Comparison of ENCODE assay signal across 17 mouse cellular contexts in genomic region chr2:24901055-24901454, GRCm38 (mm10). TPM values are rescaled to one million over a fixed set of nuclear protein-coding genes. Genes with fewer than 3 reads are reported as not detected.
DNase-seq lines count a peak whose midpoint lies in the region; ATAC-seq and TF ChIP-seq lines count a peak whose summit lies in the region.
"Had no signal": no experiment of that assay in that cellular context is flagged by ENCODE, and none has a peak within 500 bp of the region (broad histone marks: within the 10 kb centered on the region; RNA-seq: fewer than 3 reads in every experiment).

No protein-coding gene starts in this region.

- WGBS in heart, embryonic 10.5 days: 86% methylated on average over 5 of the region's 5 CpGs
- 52% methylated on average over 5 of the region's 5 CpGs for WGBS in limb, embryonic 15.5 days
- 95% methylated on average over 5 of the region's 5 CpGs for WGBS in limb, embryonic 10.5 days

- no peak for ATAC-seq in limb, embryonic 15.5 days (ENCODE audit: insufficient number of reproducible peaks, low FRiP score, low TSS enrichment, low read depth)
- ATAC-seq: inflammation-experienced regulatory T-cells, adult 6 months had no signal

- H3K36me3 ChIP-seq in heart, embryonic 10.5 days: no peaks in the 10 kb centered on the region
- no peaks in the 10 kb centered on the region for H3K36me3 ChIP-seq in limb, embryonic 15.5 days
- peaks cover 38% of the 10 kb centered on the region for H3K36me3 ChIP-seq in limb, embryonic 10.5 days
- H3K36me3 ChIP-seq: neural tube, embryonic 15.5 days had no signal

- no peak for TF ChIP-seq CTCF in embryonic fibroblast, embryonic 13.5 days (IDR thresholded peaks at IDR 0.05; ENCODE audit: borderline replicate concordance, insufficient read depth, low read length)

- no peaks in the 10 kb centered on the region for H3K9me3 ChIP-seq in heart, embryonic 10.5 days
- H3K9me3 ChIP-seq in limb, embryonic 15.5 days: no peaks in the 10 kb centered on the region
- no peaks in the 10 kb centered on the region for H3K9me3 ChIP-seq in limb, embryonic 10.5 days (replicated peaks)
- H3K9me3 ChIP-seq: embryonic facial prominence, embryonic 13.5 days; hindbrain, embryonic 10.5 days; limb, embryonic 13.5 days; neural tube, embryonic 15.5 days had no signal

- H3K27me3 ChIP-seq in heart, embryonic 10.5 days (ENCODE audit: insufficient read depth, poor library complexity, severe bottlenecking): no peaks in the 10 kb centered on the region
- no peaks in the 10 kb centered on the region for H3K27me3 ChIP-seq in limb, embryonic 15.5 days
- H3K27me3 ChIP-seq in limb, embryonic 10.5 days (ENCODE audit: low read depth, poor library complexity, severe bottlenecking): no peaks in the 10 kb centered on the region
- H3K27me3 ChIP-seq: embryonic facial prominence, embryonic 13.5 days; limb, embryonic 13.5 days; neural tube, embryonic 15.5 days had no signal

- H3K4me2 ChIP-seq in limb, embryonic 15.5 days: no peak overlapping the region
- H3K4me2 ChIP-seq: embryonic facial prominence, embryonic 13.5 days; limb, embryonic 13.5 days; neural tube, embryonic 15.5 days had no signal

- no peak overlapping the region for H3K27ac ChIP-seq in heart, embryonic 10.5 days
- 0 out of 2 replicates have a peak overlapping the region, but pooled peaks have one; percentile 7 for H3K27ac ChIP-seq in limb, embryonic 15.5 days
- H3K27ac ChIP-seq in limb, embryonic 10.5 days: no peak overlapping the region
- peak overlapping the region; percentile 94 for H3K27ac ChIP-seq in embryonic fibroblast, embryonic 13.5 days (ENCODE audit: insufficient read depth, low read length)
- H3K27ac ChIP-seq: embryonic facial prominence, embryonic 13.5 days; gastrocnemius, adult 2 months; hindbrain, embryonic 10.5 days; limb, embryonic 13.5 days; neural tube, embryonic 15.5 days had no signal

- peaks cover 13% of the 10 kb centered on the region for H3K4me1 ChIP-seq in heart, embryonic 10.5 days
- peaks cover 14% of the 10 kb centered on the region; the same call in 1 of the 2 replicates for H3K4me1 ChIP-seq in limb, embryonic 15.5 days
- H3K4me1 ChIP-seq in limb, embryonic 10.5 days: no peaks in the 10 kb centered on the region
- H3K4me1 ChIP-seq in embryonic fibroblast, embryonic 13.5 days (ENCODE audit: control insufficient read depth, insufficient read depth, low read length): peaks cover 31% of the 10 kb centered on the region

- TF ChIP-seq POLR2A in embryonic fibroblast, embryonic 13.5 days (IDR thresholded peaks at IDR 0.05; ENCODE audit: low read depth, low read length): no peak

- DNase-seq in heart, adult 11 months: peak; percentile 43
- DNase-seq in heart, embryonic 10.5 days (ENCODE audit: low spot score): no peak
- DNase-seq in limb, embryonic 10.5 days (ENCODE audit: low spot score): no peak
- DNase-seq in Muller cell, postnatal 12 days (ENCODE audit: inconsistent ontology term): peak; percentile 51
- no peak for DNase-seq in thymus, postnatal 14 days
- DNase-seq: adrenal gland, postnatal 36 days; cerebellum, adult 9-10 months; gastrocnemius, adult 2 months; kidney, postnatal 4 days; thymus, postnatal 36 days had no signal

- H3K4me3 ChIP-seq in heart, embryonic 10.5 days: no peak overlapping the region
- no peak overlapping the region for H3K4me3 ChIP-seq in limb, embryonic 15.5 days
- no peak overlapping the region for H3K4me3 ChIP-seq in limb, embryonic 10.5 days
- H3K4me3 ChIP-seq in embryonic fibroblast, embryonic 13.5 days (ENCODE audit: insufficient read depth, low read length): no peak overlapping the region
- H3K4me3 ChIP-seq: embryonic facial prominence, embryonic 13.5 days; gastrocnemius, adult 2 months; hindbrain, embryonic 10.5 days; limb, embryonic 13.5 days; neural tube, embryonic 15.5 days had no signal

- H3K9ac ChIP-seq in limb, embryonic 15.5 days: no peak overlapping the region
- H3K9ac ChIP-seq: embryonic facial prominence, embryonic 13.5 days; limb, embryonic 13.5 days; neural tube, embryonic 15.5 days had no signal

RNA-seq across cellular contexts. Expression of gene Ehmt1, which starts 18.4 kb away (rescaled TPM):
- 73.0 and 85.4 TPM in 2 replicates for polyA plus RNA-seq in heart, embryonic 10.5 days (2016; fragmentation: Nextera tagmentation; extraction: Ambion mirVana)
- 79.5 and 85.1 TPM in 2 replicates for polyA plus RNA-seq in limb, embryonic 15.5 days (2015; fragmentation: Nextera tagmentation; extraction: Ambion mirVana)
- polyA plus RNA-seq in limb, embryonic 10.5 days (2016; fragmentation: Nextera tagmentation; extraction: Ambion mirVana): 136 and 152 TPM in 2 replicates
- 58.6 and 65.5 TPM in 2 replicates for polyA plus RNA-seq in embryonic fibroblast, embryonic 13.5 days (2011; ENCODE audit: insufficient read length, low read depth, missing spikeins)

RNA-seq across cellular contexts. Expression of gene Arrdc1, which starts 34.0 kb away (rescaled TPM):
- polyA plus RNA-seq in heart, embryonic 10.5 days (2016; fragmentation: Nextera tagmentation; extraction: Ambion mirVana): 15.3 and 19.5 TPM in 2 replicates
- polyA plus RNA-seq in limb, embryonic 15.5 days (2015; fragmentation: Nextera tagmentation; extraction: Ambion mirVana): 44.1 and 49.0 TPM in 2 replicates
- polyA plus RNA-seq in limb, embryonic 10.5 days (2016; fragmentation: Nextera tagmentation; extraction: Ambion mirVana): 12.9 and 16.5 TPM in 2 replicates
- 13.2 and 15.2 TPM in 2 replicates for polyA plus RNA-seq in embryonic fibroblast, embryonic 13.5 days (2011; ENCODE audit: insufficient read length, low read depth, missing spikeins)

RNA-seq across cellular contexts. Expression of gene Zmynd19, which starts 48.5 kb away (rescaled TPM):
- polyA plus RNA-seq in heart, embryonic 10.5 days (2016; fragmentation: Nextera tagmentation; extraction: Ambion mirVana): 16.8 and 20.8 TPM in 2 replicates
- polyA plus RNA-seq in limb, embryonic 15.5 days (2015; fragmentation: Nextera tagmentation; extraction: Ambion mirVana): 10.4 and 18.2 TPM in 2 replicates
- polyA plus RNA-seq in limb, embryonic 10.5 days (2016; fragmentation: Nextera tagmentation; extraction: Ambion mirVana): 24.6 and 27.6 TPM in 2 replicates
- 24.7 and 28.7 TPM in 2 replicates for polyA plus RNA-seq in embryonic fibroblast, embryonic 13.5 days (2011; ENCODE audit: insufficient read length, low read depth, missing spikeins)

Comparison
In these comparisons a context has a peak if more than half of its experiments do, and no peak if none do; other contexts are left out.
1. DNase-seq: peak in heart, adult 11 months (single experiment) and Muller cell, postnatal 12 days (single experiment); none in heart, embryonic 10.5 days (single experiment), limb, embryonic 10.5 days (single experiment) and thymus, postnatal 14 days (single experiment).
2. H3K27ac ChIP-seq: peak in limb, embryonic 15.5 days (single experiment) and embryonic fibroblast, embryonic 13.5 days (single experiment); none in heart, embryonic 10.5 days (single experiment) and limb, embryonic 10.5 days (single experiment).